Mouse (Mus musculus): ENCODE measurements around the gene Ptgdr2.

- TF ChIP-seq CTCF (conservative IDR thresholded peaks at IDR 0.05; ENCODE audit: low read length) (no peak), NANOG (IDR thresholded peaks at IDR 0.05; ENCODE audit: borderline replicate concordance, low read length) (no peak)
Measured at GRCm38 (mm10) chr19:10895708-10896107, 41.3 kb upstream of the Ptgdr2 start.

Data from E14TG2a.4 (cell line).